Comparison of ENCODE assay signal across 7 mouse cellular contexts in the genomic region with DNA sequence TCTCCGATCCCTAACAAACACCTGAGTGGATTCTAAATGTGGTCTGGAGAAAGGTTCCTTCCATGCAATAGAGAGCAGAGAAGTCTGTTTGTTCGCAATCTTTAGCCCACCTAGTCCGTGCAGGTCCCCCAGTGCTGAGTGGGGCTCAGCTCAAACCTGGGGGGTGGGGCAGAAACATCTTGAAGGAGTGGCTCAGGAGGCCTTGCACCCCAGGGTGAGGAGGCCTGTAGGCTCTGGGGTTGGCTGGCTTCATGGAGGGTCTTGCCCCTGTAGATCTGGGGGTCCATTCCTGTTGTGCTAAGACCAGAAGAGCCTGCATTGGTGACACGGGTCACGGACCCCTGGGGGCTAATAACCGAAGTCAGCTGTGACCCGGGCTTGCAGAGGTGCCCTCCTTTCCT. TPM values are rescaled to one million over a fixed set of nuclear protein-coding genes. Genes with fewer than 3 reads are reported as not detected.
DNase-seq lines count a peak whose midpoint lies in the region; ATAC-seq and TF ChIP-seq lines count a peak whose summit lies in the region.

No protein-coding gene starts in this region.

- H3K9ac ChIP-seq in lung, embryonic 15.5 days, result 0 out of 2 replicates have a peak overlapping the region, but pooled peaks have one; percentile 54
- 0 out of 2 replicates have a peak overlapping the region, but pooled peaks have one; percentile 69 for H3K9ac ChIP-seq in embryonic facial prominence, embryonic 13.5 days
- H3K9ac ChIP-seq in limb, embryonic 12.5 days (replicated peaks), result no peak overlapping the region
- H3K9ac ChIP-seq in stomach, embryonic 15.5 days, result 0 out of 2 replicates have a peak overlapping the region, but pooled peaks have one; percentile 4

- WGBS in lung, embryonic 15.5 days, result 29% methylated on average over 7 of the region's 7 CpGs
- 52% methylated on average over 7 of the region's 7 CpGs for WGBS in lung, adult 2 months
- 18% methylated on average over 7 of the region's 7 CpGs for WGBS in embryonic facial prominence, embryonic 13.5 days
- 18% methylated on average over 7 of the region's 7 CpGs for WGBS in limb, embryonic 12.5 days
- WGBS in stomach, embryonic 15.5 days, result 24% methylated on average over 7 of the region's 7 CpGs

- DNase-seq in lung, adult 2 months, result no peak
- no peak for DNase-seq in layer of hippocampus, postnatal 36 days
- no peak for DNase-seq in frontal cortex, postnatal 36 days (ENCODE audit: low spot score in 2 of 2)

- H3K4me3 ChIP-seq in lung, embryonic 15.5 days, result peak overlapping the region; percentile 67
- H3K4me3 ChIP-seq in lung, adult 2 months (replicated peaks; ENCODE audit: extremely low read depth, low read depth, low read length), result no peak overlapping the region
- H3K4me3 ChIP-seq in embryonic facial prominence, embryonic 13.5 days, result peak overlapping the region; percentile 63
- peak overlapping the region; percentile 61 for H3K4me3 ChIP-seq in limb, embryonic 12.5 days (replicated peaks)
- H3K4me3 ChIP-seq in stomach, embryonic 15.5 days (replicated peaks), result peak overlapping the region; percentile 62

- H3K36me3 ChIP-seq in lung, embryonic 15.5 days, result no peaks in the 10 kb centered on the region
- H3K36me3 ChIP-seq in embryonic facial prominence, embryonic 13.5 days, result no peaks in the 10 kb centered on the region
- no peaks in the 10 kb centered on the region for H3K36me3 ChIP-seq in limb, embryonic 12.5 days
- H3K36me3 ChIP-seq in stomach, embryonic 15.5 days, result no peaks in the 10 kb centered on the region

- no peaks in the 10 kb centered on the region for H3K9me3 ChIP-seq in lung, embryonic 15.5 days
- H3K9me3 ChIP-seq in embryonic facial prominence, embryonic 13.5 days, result no peaks in the 10 kb centered on the region
- no peaks in the 10 kb centered on the region for H3K9me3 ChIP-seq in limb, embryonic 12.5 days
- no peaks in the 10 kb centered on the region for H3K9me3 ChIP-seq in stomach, embryonic 15.5 days

- H3K4me1 ChIP-seq in lung, embryonic 15.5 days, result peaks cover 14% of the 10 kb centered on the region
- peaks cover 4% of the 10 kb centered on the region for H3K4me1 ChIP-seq in lung, adult 2 months (ENCODE audit: control insufficient read depth, insufficient read depth, low read length)
- H3K4me1 ChIP-seq in embryonic facial prominence, embryonic 13.5 days, result peaks cover 21% of the 10 kb centered on the region
- H3K4me1 ChIP-seq in limb, embryonic 12.5 days (replicated peaks), result peaks cover 27% of the 10 kb centered on the region
- H3K4me1 ChIP-seq in stomach, embryonic 15.5 days, result peaks cover 7% of the 10 kb centered on the region

- peak overlapping the region; percentile 96 for H3K4me2 ChIP-seq in lung, embryonic 15.5 days
- peak overlapping the region; percentile 97 for H3K4me2 ChIP-seq in embryonic facial prominence, embryonic 13.5 days
- peak overlapping the region; percentile 97 for H3K4me2 ChIP-seq in limb, embryonic 12.5 days
- H3K4me2 ChIP-seq in stomach, embryonic 15.5 days, result peak overlapping the region; percentile 85

- ATAC-seq in lung, embryonic 15.5 days (ENCODE audit: borderline replicate concordance, extremely low read depth, low FRiP score, low TSS enrichment), result no peak
- ATAC-seq in embryonic facial prominence, embryonic 13.5 days (ENCODE audit: insufficient number of reproducible peaks, insufficient read depth, low FRiP score, low TSS enrichment, low read depth), result no peak
- ATAC-seq in limb, embryonic 12.5 days (ENCODE audit: insufficient number of reproducible peaks, insufficient read depth, low FRiP score, low TSS enrichment, low read depth), result 0 out of 2 replicates have a peak, but pooled peaks have one; percentile 12
- ATAC-seq in stomach, embryonic 15.5 days (ENCODE audit: insufficient read depth, low FRiP score, low read depth), result no peak

- H3K27ac ChIP-seq in lung, embryonic 15.5 days, result no peak overlapping the region
- no peak overlapping the region for H3K27ac ChIP-seq in embryonic facial prominence, embryonic 13.5 days
- no peak overlapping the region for H3K27ac ChIP-seq in limb, embryonic 12.5 days
- no peak overlapping the region for H3K27ac ChIP-seq in stomach, embryonic 15.5 days

- no peak for TF ChIP-seq POLR2A in lung, adult 2 months (IDR thresholded peaks at IDR 0.05; ENCODE audit: borderline replicate concordance, extremely low read depth, low read depth, low read length)

- peaks cover 50% of the 10 kb centered on the region for H3K27me3 ChIP-seq in lung, embryonic 15.5 days
- H3K27me3 ChIP-seq in embryonic facial prominence, embryonic 13.5 days, result peaks cover 66% of the 10 kb centered on the region
- H3K27me3 ChIP-seq in limb, embryonic 12.5 days, result peaks cover 72% of the 10 kb centered on the region
- H3K27me3 ChIP-seq in stomach, embryonic 15.5 days (replicated peaks), result peaks cover 10% of the 10 kb centered on the region; the same call in 1 of the 2 replicates

- no peak for TF ChIP-seq CTCF in lung, adult 2 months (IDR thresholded peaks at IDR 0.05; ENCODE audit: insufficient read depth, low read length)

RNA-seq across cellular contexts. Expression of a gene that starts 0.4 kb away (rescaled TPM):
- 1,053 and 1,095 TPM in 2 replicates for polyA plus RNA-seq in lung, embryonic 15.5 days (2015; fragmentation: Nextera tagmentation; extraction: Ambion mirVana)
- 369 and 428 TPM in 2 replicates for polyA plus RNA-seq in lung, adult 2 months (2012; rRNA removed)
- polyA plus RNA-seq in embryonic facial prominence, embryonic 13.5 days (2015; fragmentation: Nextera tagmentation; extraction: Ambion mirVana), result 1,097 and 1,210 TPM in 2 replicates
- 981 and 1,001 TPM in 2 replicates for polyA plus RNA-seq in limb, embryonic 12.5 days (2016; fragmentation: Nextera tagmentation; extraction: Ambion mirVana)
- polyA plus RNA-seq in stomach, embryonic 15.5 days (2015; fragmentation: Nextera tagmentation; extraction: Ambion mirVana), result 883 and 1,069 TPM in 2 replicates
- total RNA-seq in layer of hippocampus, postnatal 36 days (2021), result 100 to 1,000 TPM; 497 to 547 TPM

RNA-seq across cellular contexts. Expression of a gene that starts 0.9 kb away (rescaled TPM):
- polyA plus RNA-seq in lung, embryonic 15.5 days (2015; fragmentation: Nextera tagmentation; extraction: Ambion mirVana), result 18.8 and 20.6 TPM in 2 replicates
- polyA plus RNA-seq in lung, adult 2 months (2012; rRNA removed), result 44.1 and 50.9 TPM in 2 replicates
- polyA plus RNA-seq in embryonic facial prominence, embryonic 13.5 days (2015; fragmentation: Nextera tagmentation; extraction: Ambion mirVana), result 7.0 and 8.7 TPM in 2 replicates
- polyA plus RNA-seq in limb, embryonic 12.5 days (2016; fragmentation: Nextera tagmentation; extraction: Ambion mirVana), result 3.9 and 4.1 TPM in 2 replicates
- 32.8 and 34.7 TPM in 2 replicates for polyA plus RNA-seq in stomach, embryonic 15.5 days (2015; fragmentation: Nextera tagmentation; extraction: Ambion mirVana)
- total RNA-seq in layer of hippocampus, postnatal 36 days (2021), result 100 to 1,000 TPM; 341 to 377 TPM

RNA-seq across cellular contexts. Expression of a gene that starts 40.9 kb away (rescaled TPM):
- 33.0 and 34.6 TPM in 2 replicates for polyA plus RNA-seq in lung, embryonic 15.5 days (2015; fragmentation: Nextera tagmentation; extraction: Ambion mirVana)
- polyA plus RNA-seq in lung, adult 2 months (2012; rRNA removed), result 19.1 and 23.5 TPM in 2 replicates
- 47.7 and 48.0 TPM in 2 replicates for polyA plus RNA-seq in embryonic facial prominence, embryonic 13.5 days (2015; fragmentation: Nextera tagmentation; extraction: Ambion mirVana)
- polyA plus RNA-seq in limb, embryonic 12.5 days (2016; fragmentation: Nextera tagmentation; extraction: Ambion mirVana), result 49.2 and 49.3 TPM in 2 replicates
- polyA plus RNA-seq in stomach, embryonic 15.5 days (2015; fragmentation: Nextera tagmentation; extraction: Ambion mirVana), result 29.5 and 33.2 TPM in 2 replicates
- 10 to 100 TPM; 23.9 to 24.0 TPM for total RNA-seq in layer of hippocampus, postnatal 36 days (2021)
